Mouse (Mus musculus) megakaryocyte, adult 5-6 weeks (primary cell): ENCODE data around the gene Wnt4. TPM values are rescaled to one million over a fixed set of nuclear protein-coding genes. Genes with fewer than 3 reads are reported as not detected.
A peak's percentile ranks its signal among the peaks of the same experiment; 100 is the strongest.

Source experiments
- ATAC-seq: 2 replicates; pipeline ENCODE4 v1.8.0; 2016; ENCODE audit warnings: mild to moderate bottlenecking, inconsistent platforms; ENCODE audit not compliant: poor library complexity, severe bottlenecking
- total RNA-seq, 2 experiments: library from RNA; stranded (forward) in 1 of 2; stranded (reverse) in 1 of 2; fragments of 153-499, 151-499 nt in 1 of 2; fragments of 221-1000, 200-1000 nt in 1 of 2; gene quantifications; 2 replicates each; pipeline versions ENCODE4 v1.2.3 to v1.2.4; 2015 to 2017

Gene Wnt4
- total RNA-seq, 2 experiments from 2014 or later: not detected

GRCm38 (mm10) chr4:137305831-137306576 lies 28.7 kb downstream of the Wnt4 start:
- no peak for ATAC-seq

DNA sequence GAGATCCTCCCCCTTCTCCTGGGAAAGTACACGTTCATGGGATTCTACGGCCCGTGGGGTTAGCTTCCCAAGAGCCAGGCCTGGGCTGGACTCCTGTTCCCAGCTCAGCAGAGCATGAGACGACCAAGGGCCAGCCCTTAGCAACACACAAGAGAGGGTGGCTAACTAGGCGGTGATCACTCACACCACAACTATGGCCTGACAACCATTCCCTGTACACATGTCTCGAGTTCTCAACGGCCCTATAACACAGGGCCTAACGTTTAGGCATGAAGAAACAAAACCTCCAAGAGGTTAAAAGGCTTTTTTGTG lies 29.2 kb downstream of the Wnt4 start:
- ATAC-seq: no peak

- ATAC-seq: no peak
Measured at GRCm38 (mm10) chr4:137306991-137307706, 29.9 kb downstream of the Wnt4 start.

DNA sequence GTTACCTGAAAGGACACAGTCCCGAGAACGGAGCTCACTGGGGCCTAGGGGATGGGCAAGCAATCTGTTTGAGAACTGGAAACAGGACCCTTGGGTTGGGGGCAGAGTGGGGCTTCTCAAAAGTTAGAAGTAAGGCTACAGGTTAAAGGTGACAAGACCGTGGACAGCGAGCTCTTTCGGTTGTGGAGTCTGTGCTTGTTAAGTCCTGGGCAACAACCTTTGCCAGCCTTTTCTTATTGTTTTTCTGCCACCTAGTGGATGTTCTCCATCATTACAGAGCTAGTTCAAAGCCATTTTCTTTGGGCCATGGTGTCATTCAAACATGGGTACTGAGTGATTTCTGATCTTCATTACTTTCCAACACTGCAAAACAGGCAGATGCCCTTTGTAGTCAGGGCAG lies 31.1 kb downstream of the Wnt4 start:
- no peak for ATAC-seq

DNA sequence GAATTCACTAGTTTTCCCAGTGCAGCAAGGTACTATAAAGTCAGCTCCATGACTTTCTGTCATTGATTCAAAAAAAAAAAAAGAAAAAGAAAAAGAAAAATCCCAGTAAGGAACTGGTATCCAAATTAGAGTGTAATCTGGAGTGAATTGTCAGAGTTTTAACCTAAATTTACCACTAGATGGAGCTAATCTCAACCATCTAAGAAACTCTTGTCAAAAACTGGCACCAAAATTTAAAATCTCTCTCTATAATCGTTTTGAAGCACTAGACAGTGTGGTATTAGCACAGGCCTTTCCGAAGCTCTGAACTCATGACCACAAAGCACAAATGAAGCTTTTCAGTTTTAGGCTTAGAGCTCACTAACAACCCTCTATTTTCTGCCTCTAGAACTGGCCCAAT lies 36.2 kb downstream of the Wnt4 start:
- ATAC-seq: no peak

GRCm38 (mm10) chr4:137314561-137314960 lies 37.3 kb downstream of the Wnt4 start:
- ATAC-seq: no peak

- ATAC-seq: no peak
Measured at GRCm38 (mm10) chr4:137315061-137315460, 37.8 kb downstream of the Wnt4 start.

GRCm38 (mm10) chr4:137316027-137316770 lies 38.9 kb downstream of the Wnt4 start:
- no peak for ATAC-seq

DNA sequence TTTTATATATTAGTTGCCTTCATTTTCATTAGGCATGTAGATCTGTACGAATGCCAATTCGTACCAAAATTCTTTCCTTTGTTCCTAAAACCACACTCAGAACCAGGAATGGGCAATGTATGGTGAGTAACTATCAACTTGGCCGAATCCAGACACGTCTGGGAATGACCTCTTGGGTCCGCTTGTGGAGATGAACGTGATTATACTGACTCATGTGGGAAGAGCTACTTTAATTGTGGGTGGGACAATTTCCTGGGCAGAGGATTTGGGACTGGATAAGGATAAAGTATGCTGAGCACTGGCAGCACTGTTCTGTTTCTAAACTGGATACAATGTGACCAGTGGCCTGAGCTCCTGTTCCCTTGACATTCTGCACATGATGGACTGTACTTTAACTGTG lies 47.6 kb downstream of the Wnt4 start:
- no peak for ATAC-seq

DNA sequence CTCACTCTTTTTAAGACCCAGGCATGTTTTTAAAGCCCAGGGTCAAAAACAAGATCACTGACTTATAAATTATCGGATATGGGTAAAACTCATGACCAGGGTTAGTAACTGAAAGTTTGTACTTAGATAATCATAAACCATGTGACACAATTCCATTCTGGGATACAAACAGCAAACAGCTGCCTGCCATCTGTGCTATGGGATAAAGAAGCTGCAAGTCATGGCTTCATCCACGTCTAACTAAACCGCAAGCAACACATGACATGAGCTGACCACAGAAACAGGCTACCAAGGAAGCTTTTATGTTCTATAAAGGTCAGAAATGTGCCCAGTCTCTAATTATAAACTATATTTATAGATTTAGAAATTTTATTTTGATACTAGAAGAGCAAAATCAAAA lies 49.2 kb downstream of the Wnt4 start:
- no peak for ATAC-seq

DNA sequence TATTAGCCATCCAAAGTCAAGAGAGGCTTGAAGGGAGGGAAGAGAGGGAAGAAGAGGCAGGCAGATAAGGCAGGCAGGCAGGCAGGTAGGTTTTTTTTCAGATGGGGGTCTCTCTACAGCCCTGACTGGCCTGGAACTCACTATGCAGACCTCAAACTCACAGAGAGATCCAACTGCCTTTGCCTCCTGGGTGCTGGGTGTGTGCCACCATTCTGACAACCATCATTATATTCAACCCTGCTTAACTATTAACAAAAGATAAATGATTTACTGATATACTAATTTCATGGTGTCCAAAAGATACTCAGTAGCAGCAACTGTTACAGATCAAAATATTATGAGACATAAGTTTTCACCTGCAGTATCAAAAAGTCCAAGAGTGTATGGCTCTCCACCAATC lies 54.8 kb downstream of the Wnt4 start:
- no peak for ATAC-seq

DNA sequence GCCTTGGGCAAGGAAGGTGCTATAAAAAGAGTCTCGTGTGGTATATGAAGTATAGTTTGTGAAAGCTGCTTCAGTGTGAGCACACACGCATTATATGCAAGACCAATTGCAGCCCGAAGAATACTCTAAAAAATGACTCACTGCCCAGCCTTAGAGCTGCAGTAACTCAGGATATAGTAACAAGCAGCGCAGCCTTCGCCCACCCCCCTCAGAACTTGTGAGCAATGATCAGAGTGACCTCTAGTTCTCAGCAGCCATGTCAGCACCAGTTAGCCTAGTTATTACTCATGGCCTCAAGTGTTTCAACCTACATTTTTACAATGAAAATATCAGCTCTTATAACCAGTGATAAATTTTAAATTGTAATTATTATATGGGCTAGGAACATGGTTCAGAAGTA lies 59.2 kb downstream of the Wnt4 start:
- ATAC-seq: no peak

DNA sequence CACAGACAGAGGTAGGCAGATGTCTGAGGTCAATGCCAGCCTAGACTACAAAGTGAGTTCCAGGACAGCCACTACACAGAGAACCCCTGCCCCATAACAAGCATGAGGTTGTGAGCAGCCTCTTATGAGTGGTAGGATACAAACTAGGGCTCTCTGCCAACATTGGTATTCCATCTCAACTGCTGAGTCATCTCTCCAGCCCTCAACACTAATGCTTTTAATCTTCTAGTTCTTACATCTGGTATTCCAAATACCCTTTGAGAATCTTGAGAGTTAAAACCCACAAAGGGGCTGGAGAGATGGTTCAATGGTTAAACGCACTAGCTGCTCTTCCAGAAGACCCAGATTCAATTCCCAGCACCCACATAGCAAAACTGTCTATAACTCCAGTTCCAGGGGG lies 62.1 kb downstream of the Wnt4 start:
- no peak for ATAC-seq

DNA sequence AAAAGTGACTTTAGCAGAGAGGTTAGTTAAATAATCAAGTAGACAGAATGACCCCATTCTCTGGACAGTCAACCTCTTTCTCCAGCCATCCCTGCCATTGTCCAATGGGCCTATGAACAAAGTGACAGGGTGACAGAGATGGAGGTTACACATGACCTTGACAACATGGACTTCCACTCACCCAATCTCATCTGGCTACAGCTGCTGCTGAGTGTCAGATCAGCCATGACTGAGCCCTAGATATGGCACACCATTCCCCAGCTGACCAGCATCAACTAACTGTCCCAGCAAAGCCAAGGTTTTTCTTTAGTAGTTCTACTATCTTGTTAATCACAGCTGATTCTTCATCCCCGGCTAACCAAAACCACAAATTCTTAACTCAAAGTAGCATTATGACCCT lies 65.5 kb downstream of the Wnt4 start:
- no peak for ATAC-seq

DNA sequence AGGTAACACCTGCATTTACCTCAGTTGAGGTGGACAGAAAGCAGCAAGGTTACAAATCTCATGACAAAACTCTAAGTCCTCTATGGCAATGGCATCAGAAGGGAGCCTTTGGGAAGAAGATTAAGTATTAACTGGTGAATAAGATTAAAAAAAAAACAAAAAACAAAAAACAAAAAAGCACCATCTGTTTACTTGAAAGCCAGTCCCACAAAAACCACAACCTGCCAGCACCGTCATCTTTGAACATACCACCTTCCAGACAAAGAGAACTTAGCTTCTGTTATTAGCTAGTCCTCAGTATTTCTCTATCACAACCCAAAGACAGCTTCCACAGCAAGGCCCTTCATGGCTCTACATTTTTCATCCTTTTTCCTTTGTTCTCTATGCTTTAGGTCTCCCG lies 67.8 kb downstream of the Wnt4 start:
- no peak for ATAC-seq

DNA sequence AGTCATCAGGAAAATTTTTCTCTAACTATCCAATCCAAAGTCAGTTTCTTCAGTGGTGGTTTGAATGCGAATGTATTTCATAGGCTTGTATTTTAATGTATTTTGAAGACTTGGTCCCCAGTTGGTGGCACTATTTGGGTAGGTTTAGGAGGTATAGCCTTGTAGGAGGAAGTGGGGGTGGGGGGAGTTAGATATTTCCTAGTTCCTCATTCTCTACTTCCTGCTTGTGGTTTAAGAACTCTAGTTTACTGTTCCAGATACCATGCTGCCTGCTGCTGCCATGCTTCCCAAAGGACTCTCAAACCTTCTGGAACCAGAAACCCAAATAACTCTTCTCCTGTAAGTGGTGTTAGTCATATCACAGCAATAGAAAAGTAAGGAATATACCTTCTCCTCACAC lies 68.5 kb downstream of the Wnt4 start:
- ATAC-seq: peak; percentile 99

Other genes starting within 250 kb of the Wnt4 start
- 3.1 and 3.5 TPM in 2 replicates for gene Zbtb40, start 228.7 kb upstream of the Wnt4 start, total RNA-seq (2015)
- gene Zbtb40, start 228.7 kb upstream of the Wnt4 start, total RNA-seq (2017): 5.7 and 6.6 TPM in 2 replicates
- gene Cdc42, start 80.2 kb downstream of the Wnt4 start, total RNA-seq (2015): 1,134 and 1,141 TPM in 2 replicates
- gene Cdc42, start 80.2 kb downstream of the Wnt4 start, total RNA-seq (2017): 1,082 and 1,090 TPM in 2 replicates
- not detected in 2 replicates for gene Cela3a, start 132.3 kb downstream of the Wnt4 start, total RNA-seq (2015)
- not detected in 2 replicates for gene Cela3a, start 132.3 kb downstream of the Wnt4 start, total RNA-seq (2017)
- gene Cela3b, start 153.1 kb downstream of the Wnt4 start, total RNA-seq (2015): 0.30 TPM in 1 of 2 replicates, not detected in the other
- gene Cela3b, start 153.1 kb downstream of the Wnt4 start, total RNA-seq (2017): 1.7 TPM in 1 of 2 replicates, not detected in the other
- not detected in 2 replicates for gene 1700013G24Rik, start 175.8 kb downstream of the Wnt4 start, total RNA-seq (2015)
- gene 1700013G24Rik, start 175.8 kb downstream of the Wnt4 start, total RNA-seq (2017): not detected in 2 replicates
- gene Hspg2, start 191.3 kb downstream of the Wnt4 start, total RNA-seq (2015): under 0.01 TPM in 1 of 2 replicates, not detected in the other
- 0.04 TPM in 2 replicates for gene Hspg2, start 191.3 kb downstream of the Wnt4 start, total RNA-seq (2017)